Mouse (Mus musculus): Measurements from ENCODE around the gene Stfa2.

GRCm38 (mm10) chr16:36455342-36455802 lies 47.1 kb upstream of the Stfa2 start, which contains the start of gene Stfa3:
- TF ChIP-seq CTCF (IDR thresholded peaks at IDR 0.05; ENCODE audit: extremely low read depth, insufficient read depth, low read length), result no peak
- no peak for TF ChIP-seq POLR2A (IDR thresholded peaks at IDR 0.05; ENCODE audit: extremely low read depth, insufficient read depth, low read length)
